Mouse (Mus musculus): ENCODE results near the gene Numb. TPM values are rescaled to one million over a fixed set of nuclear protein-coding genes. Genes with fewer than 3 reads are reported as not detected.
A peak's percentile ranks its signal among the peaks of the same experiment; 100 is the strongest.
"Not testable (repeated sequence)": the region's sequence is repeated elsewhere in the genome, so short reads cannot be mapped to it uniquely, and the experiment has no call there.

Gene Numb
- polyA plus RNA-seq (2017; shearing (Covaris generic)) = 10 to 100 TPM; 30.5 to 42.4 (median 37.2) TPM

GRCm38 (mm10) chr12:83921535-83922381, at the start of gene Numb:
TSS of gene Numb (minus strand) at chr12:83921934.
- ATAC-seq = peak; percentile 98

DNA sequence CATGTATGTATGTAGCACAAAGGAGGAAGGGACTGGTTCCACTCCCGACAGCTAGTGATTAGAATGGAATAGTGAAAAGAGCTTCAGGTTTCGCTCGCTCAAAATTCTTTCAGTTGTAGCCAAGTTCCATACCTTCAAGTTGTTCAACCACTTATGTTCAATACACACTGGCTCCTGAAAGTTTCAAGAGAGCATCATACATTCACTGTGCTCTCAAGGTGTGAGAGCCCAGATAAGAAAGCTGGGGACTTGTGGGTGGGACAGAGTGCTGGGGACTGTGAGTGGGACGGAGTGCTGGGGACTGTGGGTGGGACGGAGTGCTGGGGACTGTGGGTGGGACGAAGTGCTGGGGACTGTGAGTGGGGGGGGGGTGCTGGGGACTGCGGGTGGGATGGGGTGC, 43.5 kb upstream of the Numb start:
- no peak for ATAC-seq

- ATAC-seq = no peak
Measured at GRCm38 (mm10) chr12:83958278-83958677, 36.5 kb upstream of the Numb start.

DNA sequence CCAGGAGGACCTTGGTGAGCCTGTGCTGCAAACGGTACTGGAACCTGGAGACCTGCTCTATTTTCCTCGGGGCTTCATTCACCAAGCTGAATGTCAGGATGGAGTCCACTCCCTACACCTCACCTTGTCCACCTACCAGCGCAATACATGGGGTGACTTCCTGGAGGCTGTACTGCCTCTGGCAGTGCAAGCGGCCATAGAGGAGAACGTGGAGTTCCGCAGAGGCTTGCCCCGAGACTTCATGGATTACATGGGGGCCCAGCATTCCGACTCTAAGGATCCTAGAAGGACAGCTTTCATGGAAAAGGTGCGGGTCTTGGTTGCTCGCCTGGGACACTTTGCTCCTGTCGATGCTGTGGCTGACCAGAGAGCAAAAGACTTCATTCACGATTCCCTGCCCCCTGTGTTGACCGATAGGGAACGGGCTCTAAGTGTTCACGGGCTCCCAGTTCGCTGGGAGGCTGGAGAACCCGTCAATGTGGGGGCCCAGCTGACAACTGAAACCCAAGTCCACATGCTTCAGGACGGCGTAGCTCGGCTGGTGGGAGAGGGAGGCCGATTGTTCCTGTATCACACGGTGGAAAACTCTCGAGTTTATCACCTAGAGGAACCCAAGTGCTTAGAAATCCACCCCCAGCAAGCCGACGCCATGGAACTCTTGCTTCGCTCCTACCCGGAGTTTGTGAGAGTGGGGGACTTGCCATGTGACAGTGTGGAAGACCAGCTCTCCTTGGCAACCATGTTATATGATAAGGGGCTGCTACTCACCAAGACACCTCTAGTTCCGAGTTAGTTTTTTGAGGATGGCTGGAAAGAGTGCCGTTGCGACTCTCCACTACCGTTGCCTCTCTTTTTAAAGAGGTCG, 30.2 kb upstream of the Numb start:
- ATAC-seq = no peak

DNA sequence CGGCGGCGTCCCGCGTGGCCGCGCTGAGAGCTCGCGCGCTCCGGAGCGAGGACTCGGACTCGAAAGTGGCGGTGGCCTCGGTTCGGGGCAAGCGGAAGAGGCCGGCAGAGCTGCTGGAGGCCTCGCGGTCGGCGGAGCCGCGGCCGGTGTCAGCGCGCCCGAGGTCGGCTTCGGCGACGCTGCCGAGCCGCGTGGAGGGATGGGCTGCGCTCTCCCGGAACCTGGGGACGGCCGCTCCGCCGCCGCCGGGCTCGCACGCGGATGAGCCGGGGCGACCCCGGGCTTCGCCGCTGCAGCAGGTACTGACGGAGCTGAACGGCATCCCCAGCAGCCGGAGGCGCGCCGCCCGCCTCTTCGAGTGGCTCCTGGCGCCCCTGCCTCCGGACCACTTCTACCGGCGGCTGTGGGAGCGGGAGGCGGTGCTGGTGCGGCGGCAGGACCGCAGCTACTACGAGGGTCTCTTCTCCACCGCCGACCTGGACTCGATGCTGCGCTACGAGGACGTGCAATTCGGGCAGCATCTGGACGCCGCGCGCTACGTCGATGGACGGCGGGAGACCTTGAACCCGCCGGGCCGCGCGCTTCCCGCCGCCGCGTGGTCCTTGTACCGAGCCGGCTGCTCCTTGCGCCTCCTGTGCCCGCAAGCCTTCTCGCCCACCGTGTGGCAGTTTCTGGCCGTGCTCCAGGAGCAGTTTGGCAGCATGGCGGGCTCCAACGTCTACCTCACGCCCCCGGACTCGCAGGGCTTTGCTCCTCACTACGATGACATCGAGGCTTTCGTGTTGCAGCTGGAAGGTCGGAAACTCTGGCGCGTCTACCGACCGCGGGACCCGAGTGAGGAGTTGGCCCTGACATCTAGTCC, 29.3 kb upstream of the Numb start:
- ATAC-seq = peak; percentile 42

DNA sequence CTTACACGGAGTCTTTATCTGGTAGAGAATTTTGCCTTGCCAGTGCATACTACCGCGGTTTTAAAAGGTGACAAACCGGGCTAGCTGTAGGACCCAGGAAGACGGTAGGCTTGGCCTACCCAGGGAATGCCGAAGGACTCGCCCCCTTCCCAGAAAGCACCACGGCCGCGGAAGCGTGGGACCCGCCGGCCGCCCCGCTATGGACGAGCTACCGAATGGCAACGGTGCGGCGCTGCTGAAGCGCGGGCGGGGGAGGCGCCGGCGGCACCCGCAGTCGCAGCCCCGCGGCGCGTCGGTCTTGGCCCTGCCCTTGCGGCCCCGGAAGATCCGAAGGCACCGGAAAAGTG, 28.7 kb upstream of the Numb start, which contains the start of gene Riox1:
Gene Riox1 (plus strand): TSS at position 116 of the 347 bp plus-strand sequence.
- peak; percentile 94 for ATAC-seq

GRCm38 (mm10) chr12:83949776-83950492, 28.2 kb upstream of the Numb start:
- ATAC-seq = peak; percentile 4

GRCm38 (mm10) chr12:83949043-83949442, 27.3 kb upstream of the Numb start:
- ATAC-seq = no peak

- ATAC-seq = no peak
Measured at GRCm38 (mm10) chr12:83947260-83947811, 25.6 kb upstream of the Numb start.

GRCm38 (mm10) chr12:83941938-83942337, 20.2 kb upstream of the Numb start:
- no peak for ATAC-seq

- ATAC-seq = no peak
Measured at GRCm38 (mm10) chr12:83940031-83940430, 18.3 kb upstream of the Numb start.

GRCm38 (mm10) chr12:83939332-83939731, 17.6 kb upstream of the Numb start:
- ATAC-seq = no peak

DNA sequence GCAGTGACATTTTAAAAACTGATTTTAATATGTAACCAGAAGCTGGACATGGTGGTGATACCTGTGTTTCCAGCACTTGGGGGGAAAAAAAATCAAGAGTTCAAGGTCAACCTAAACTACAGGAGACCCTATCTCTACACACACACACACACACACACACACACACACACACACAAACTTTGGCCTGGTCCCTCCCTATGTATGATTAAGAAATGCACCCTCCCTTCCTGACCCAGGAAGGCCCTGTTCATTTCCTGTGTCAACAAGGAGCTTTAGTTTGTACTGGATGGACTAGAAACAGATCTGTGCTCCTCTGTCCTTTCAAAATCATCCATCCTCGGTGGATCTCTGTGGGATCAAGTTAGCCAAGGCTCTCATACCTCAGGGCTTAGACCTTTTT, 16.9 kb upstream of the Numb start:
- not testable (repeated sequence) for ATAC-seq

DNA sequence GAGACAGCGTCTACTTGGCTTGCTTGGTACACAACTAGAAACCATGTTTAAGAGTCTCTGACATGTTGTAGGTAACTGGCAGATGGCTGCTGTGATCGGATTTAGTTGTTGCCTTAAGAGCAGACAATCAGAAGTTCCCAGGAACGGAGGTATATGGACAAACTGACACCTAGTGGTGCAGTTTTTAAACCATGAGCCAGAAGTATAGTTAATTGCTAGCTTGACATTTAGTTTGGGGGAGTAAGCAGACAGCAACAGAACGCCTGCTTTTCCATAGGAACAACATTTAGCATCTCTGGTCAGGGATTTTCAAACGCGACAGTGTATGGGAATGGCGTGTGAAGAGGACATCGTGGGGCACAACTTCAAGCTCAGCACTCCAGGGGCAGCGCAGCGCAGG, 15.9 kb upstream of the Numb start:
- no peak for ATAC-seq

- peak; percentile 92 for ATAC-seq
Measured at GRCm38 (mm10) chr12:83929186-83929804, 7.6 kb upstream of the Numb start.

GRCm38 (mm10) chr12:83927747-83928146, 6.0 kb upstream of the Numb start:
- ATAC-seq = no peak

DNA sequence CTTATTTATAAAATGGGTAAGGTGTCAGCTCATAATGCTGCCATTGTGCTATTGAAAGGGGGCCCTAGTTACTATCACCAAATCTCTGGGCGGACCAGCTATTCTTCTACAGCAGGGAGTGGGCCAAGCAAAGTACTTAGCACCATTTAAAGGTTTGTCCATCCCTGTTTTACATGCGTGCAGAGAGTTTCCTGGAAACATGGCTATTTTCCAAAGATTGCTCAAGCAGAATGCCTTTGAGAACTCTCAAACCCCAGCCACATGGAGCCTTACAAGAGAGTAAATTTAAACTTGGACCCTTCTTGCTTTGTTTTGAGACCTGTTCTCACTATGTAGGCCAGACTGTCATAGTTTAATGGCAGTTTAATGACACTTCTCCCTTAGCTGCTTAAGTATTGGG, 4.3 kb upstream of the Numb start:
- no peak for ATAC-seq

GRCm38 (mm10) chr12:83925160-83925703, 3.5 kb upstream of the Numb start:
- ATAC-seq = no peak

GRCm38 (mm10) chr12:83924332-83924731, 2.6 kb upstream of the Numb start:
- no peak for ATAC-seq

GRCm38 (mm10) chr12:83923486-83923859, 1.7 kb upstream of the Numb start:
- ATAC-seq = no peak

All from inflammation-experienced regulatory T-cells, adult 6 months (primary cell).